Mouse (Mus musculus) urinary bladder, adult 2 months (tissue): ENCODE results near the gene Lmtk2. TPM values are rescaled to one million over a fixed set of nuclear protein-coding genes. Genes with fewer than 3 reads are reported as not detected.

Experiments
- DNase-seq: peaks from one replicate; pipeline ENCODE4 v3.0.0; 2022; ENCODE audit warnings: low spot score
- polyA plus RNA-seq: library from polyadenylated mRNA; depleted of rRNA; stranded (reverse); fragments of >200 nt; gene quantifications from 2 replicates; pipeline ENCODE4 v1.2.3, GENCODE M21; 2012

The Lmtk2 gene
- polyA plus RNA-seq, 1 experiment: 13.7 TPM

GRCm38 (mm10) chr5:144109201-144109600, 9.0 kb downstream of the Lmtk2 start:
- no peak for DNase-seq

DNA sequence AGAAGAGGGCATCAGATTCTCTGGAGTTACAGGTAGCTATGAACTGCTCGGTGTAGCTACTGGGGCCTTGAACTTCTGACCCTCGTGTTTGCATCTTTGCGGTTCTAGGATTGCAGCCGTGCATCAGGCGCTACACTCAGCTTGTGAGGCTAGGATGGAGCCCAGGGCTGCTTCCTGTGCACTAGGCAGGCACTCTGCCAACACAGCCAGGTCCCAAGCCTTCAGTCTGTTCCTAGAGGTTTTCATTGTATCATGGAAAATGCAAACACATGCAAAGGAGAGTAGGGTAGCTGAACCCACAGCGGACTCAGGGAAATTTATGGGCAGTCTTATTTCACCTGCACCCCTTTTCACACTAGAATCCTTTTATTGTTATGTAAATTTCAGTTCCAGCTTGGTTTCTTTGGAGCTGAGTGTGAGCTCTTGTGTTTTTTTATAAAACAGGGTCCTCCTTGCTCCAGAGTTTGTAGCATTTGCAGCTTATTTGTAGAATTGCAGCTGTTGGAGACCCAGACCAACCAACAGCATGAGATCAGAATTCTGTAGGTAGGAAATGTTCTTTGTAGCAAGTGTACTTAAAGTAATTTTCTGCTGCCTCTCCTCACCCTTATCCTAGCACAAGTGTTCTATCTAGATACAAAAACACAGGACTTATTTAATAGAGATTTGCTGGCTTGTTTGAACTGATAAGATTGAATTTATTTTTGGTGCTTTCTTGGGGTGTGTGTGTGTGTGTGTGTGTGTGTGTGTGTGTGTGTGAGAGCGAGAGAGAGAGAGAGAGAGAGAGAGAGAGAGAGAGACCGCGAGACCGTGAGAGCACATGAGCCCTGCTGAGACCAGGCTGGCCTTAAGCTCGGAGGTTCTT, 12.6 kb downstream of the Lmtk2 start:
- DNase-seq: no peak

- DNase-seq: no peak
Measured at GRCm38 (mm10) chr5:144114068-144114467, 13.8 kb downstream of the Lmtk2 start.

DNA sequence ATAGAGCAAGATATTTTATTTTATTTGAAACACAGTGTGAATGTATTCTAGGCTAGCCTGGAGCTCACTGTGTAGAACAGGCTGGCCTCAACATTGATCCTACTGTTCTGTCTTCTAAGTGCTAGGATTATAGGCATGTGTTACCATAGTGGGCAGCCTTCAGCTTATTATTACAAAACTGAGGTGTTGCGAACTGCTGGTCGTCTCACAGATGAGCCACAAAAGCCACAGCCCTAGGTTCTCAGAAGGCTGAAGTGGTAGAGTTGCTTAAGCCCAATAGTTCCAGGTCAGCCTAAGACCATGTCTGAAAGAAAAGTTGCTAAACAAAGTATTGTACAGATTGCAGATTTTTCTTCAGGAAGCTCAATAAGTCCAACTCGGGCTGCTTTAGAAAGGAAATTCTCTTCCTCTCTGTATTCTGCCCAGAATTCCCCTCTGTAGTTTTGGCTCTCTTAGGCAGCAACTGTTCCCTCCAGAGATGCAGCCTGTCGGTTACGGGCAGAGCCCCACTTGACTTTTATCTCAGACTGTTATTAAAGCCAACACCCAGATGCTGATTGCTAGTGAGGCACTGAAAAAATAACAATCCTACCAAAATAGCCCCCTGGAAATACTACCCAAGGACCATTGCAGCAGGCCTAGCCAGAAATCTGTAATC, 14.9 kb downstream of the Lmtk2 start:
- no peak for DNase-seq

GRCm38 (mm10) chr5:144115628-144115977, 15.4 kb downstream of the Lmtk2 start:
- no peak for DNase-seq

GRCm38 (mm10) chr5:144118271-144118670, 18.0 kb downstream of the Lmtk2 start:
- no peak for DNase-seq

DNA sequence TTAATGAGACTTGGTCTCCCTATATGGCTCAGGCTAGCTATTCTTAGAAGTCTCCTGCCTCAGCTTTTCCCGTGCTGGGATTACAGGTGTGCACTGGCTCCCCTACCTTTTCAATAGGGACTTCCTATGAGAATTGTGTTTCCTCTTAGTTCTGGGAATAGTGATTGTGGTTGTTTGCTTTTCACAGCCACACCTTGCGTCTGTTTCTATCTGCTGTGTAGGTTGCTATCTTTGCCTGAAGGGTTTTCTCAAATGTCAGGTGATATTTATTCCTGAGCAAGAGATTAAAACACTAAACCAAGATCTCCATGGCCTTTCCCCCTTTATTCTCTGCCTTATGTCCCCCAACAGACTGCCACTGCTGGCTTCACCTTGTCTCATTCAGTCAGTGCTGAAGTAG, 19.1 kb downstream of the Lmtk2 start:
- no peak for DNase-seq

DNA sequence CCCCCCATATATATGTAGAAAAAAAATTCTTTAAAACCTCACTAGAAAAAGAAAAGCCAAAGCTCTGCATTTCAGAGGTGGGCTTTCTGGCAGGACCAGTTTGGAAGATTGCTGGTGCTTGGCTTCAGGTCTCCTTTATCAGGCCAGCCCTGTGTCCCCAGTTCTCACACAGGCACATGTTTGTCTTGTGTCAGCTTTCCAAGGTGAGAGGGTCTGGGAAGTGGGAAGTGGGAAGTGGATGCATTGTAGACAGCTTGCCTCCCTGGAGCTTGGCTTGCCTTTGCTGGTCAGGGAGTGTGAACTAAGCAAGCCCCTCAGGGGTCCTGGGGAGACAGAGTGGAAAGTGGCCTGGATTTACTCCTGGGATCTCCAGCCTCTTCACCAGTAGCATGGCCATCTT, 21.3 kb downstream of the Lmtk2 start:
- no peak for DNase-seq

DNA sequence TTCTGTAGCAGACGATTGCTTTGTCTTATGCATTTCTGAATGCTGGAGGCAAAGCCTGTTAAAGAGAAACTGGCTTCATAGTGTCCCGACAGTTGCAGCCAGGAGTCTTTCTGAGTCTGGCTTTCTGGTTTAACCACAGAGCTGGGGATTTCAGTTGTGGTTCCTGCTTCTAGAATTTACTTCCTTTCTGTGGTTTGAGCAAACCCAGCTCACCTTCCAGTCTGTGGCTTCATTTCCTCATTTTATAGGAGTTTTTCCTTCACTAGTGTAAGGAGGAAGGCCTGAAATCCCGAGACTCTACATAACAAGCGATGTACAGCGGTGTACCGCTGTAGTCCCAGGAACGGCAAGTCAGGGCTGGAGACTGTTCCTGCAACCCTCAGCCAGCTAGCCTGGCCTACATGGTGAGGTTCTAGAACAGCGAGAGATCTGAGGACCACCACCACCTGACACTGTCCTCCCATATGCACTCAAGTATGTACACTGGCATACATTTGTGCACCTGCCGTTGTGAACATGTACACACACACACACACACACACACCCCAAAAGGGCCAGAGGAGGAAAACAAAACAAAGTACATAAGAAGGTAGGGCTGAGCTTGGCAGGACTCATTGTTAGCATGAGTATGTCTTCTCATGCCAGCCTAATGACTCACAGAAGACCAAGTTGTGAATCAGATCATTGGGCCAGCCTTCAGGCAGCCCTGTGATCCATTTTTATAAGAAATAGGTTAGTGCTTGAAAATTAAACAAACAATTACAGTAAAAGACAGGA, 25.9 kb downstream of the Lmtk2 start:
- no peak for DNase-seq

DNA sequence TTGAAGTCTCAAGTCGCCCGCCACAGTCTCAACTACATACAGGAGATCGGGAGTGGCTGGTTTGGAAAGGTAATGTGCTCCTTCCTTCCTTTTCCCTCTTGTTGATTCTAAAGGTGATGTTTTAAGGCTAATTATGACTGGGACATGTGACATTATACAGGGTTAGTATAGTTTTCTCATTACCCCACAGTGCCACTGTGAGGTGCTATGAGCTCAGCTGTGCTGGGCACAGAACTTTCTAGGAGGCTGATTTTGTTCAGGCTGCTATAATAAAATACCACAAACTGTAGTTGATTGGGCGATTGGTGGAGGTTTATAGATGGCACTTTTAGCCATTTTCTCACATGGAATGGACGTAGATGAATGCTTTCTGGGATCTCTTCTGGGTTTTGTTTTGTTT, 43.3 kb downstream of the Lmtk2 start:
- no peak for DNase-seq

- DNase-seq: no peak
Measured at GRCm38 (mm10) chr5:144146898-144147297, 46.7 kb downstream of the Lmtk2 start.

DNA sequence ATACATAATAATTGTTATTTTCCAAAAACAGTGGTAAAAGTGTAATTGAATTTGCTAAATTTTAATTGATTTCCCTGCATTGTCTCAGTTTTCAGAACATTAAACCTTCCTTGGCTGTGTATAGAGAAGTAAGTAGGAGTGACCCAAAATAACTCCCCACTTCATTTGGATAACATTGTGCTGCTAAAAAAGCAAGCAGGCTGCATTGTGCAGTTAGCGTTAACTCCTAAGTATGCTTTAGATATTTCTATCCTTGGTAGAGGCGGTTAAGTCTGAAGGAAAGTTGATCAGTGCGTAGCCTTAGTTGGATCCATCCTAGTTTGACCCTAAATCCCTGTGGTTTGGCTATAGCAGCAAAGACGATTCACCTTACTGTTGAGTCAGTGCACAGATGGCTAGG, 49.3 kb downstream of the Lmtk2 start:
- DNase-seq: no peak

- no peak for DNase-seq
Measured at GRCm38 (mm10) chr5:144151270-144151669, 51.0 kb downstream of the Lmtk2 start.

DNA sequence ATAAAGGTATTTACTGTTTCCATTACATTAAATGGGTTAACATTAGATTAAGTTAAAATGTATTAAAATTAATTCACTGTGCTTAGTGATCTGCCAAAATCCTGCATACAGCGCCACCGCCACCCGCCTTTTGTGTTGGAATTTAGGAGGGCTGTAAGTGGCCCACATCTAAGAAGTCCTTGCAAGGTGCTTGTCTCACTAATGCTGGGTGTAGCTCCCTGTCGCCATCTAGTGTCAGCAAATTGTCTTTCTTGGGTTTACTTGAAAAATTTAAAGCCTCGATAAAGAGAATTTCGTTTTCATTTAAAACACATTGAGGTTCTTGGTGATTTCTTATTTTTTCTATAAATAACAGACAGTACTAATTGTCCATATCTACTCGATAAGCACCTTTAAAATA, 54.3 kb downstream of the Lmtk2 start:
- no peak for DNase-seq

GRCm38 (mm10) chr5:144158604-144159003, 58.4 kb downstream of the Lmtk2 start:
- no peak for DNase-seq

- DNase-seq: no peak
Measured at GRCm38 (mm10) chr5:144159137-144159536, 58.9 kb downstream of the Lmtk2 start.

GRCm38 (mm10) chr5:144162080-144162812, 62.0 kb downstream of the Lmtk2 start:
- DNase-seq: no peak

- peak; percentile 44 for DNase-seq
Measured at GRCm38 (mm10) chr5:144162813-144163517, 62.7 kb downstream of the Lmtk2 start.

DNA sequence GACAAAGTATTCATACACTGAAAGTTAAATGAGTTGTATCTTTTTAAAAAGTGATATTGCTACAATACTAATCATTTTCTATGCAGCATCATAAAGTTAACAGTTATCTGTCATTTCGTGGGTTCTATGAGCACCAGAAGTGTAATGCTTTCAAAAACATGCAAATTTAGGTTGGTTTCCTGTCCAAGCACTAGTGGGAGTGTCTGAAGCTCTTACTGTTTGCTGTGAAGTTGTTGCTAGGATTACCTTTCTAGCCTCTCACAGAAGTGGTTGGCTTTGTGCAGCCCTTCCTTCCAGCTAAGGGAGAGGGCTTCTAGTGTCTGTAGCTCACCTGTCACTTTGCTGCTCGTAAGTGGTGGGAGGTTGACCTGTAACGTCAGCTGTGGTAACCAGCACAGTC, 65.5 kb downstream of the Lmtk2 start:
- DNase-seq: no peak

DNA sequence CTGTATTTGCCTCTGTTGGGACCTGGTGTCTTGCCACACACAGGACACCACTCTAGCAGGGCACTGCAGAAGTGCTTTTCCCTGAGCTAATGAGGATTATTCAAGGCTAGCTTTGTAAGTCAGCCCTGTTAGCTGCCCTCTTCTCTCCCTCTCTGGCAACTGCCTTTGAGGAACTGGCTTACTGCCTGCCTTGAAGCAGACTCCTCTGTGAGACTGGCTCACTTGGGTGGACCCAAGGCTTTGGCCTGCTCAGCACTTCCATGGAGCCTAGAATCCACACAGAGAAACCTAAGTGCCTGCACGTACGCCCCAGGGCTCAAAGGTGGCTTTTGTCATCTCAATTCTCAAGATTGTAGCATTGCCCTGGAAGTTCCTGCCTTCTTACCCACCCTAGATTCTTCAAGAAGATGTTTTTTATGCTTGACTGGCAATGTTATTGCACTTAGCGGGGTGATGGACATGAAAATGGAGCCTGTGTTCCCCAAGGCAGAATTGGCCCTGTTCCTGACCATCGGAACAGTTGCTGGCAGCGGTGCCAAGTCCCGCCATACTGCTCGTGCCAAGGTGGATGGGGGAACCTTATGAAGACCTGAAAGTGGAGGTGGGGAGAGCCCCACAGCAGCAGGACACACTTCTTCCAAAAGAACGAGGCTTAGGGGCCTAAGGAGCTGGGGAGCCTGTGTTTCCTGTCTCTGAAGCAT, 69.2 kb downstream of the Lmtk2 start:
- DNase-seq: no peak

- DNase-seq: no peak
Measured at GRCm38 (mm10) chr5:144173648-144174047, 73.4 kb downstream of the Lmtk2 start.
